Mouse (Mus musculus) heart, embryonic 11.5 days (tissue): ENCODE measurements around the gene Lrmp. TPM values are rescaled to one million over a fixed set of nuclear protein-coding genes. Genes with fewer than 3 reads are reported as not detected.
A peak's percentile ranks its signal among the peaks of the same experiment; 100 is the strongest.

Source experiments
- ATAC-seq: fragments of 200-750 bp; cut with Nextera tagmentation; replicated peaks from 2 replicates; pipeline ENCODE4 v1.8.0; 2017; ENCODE audit warnings: moderate library complexity; ENCODE audit not compliant: insufficient number of reproducible peaks, low FRiP score, low TSS enrichment
- H3K27ac ChIP-seq: fragments of 300-500 bp; sonication (generic); 2 replicates; pipeline ENCODE4 v1.5.1; 2014; ENCODE audit warnings: mild to moderate bottlenecking, low read depth, low read length
- H3K27me3 ChIP-seq: fragments of 300-500 bp; sonication (generic); 2 replicates; pipeline ENCODE4 v1.6.1; 2014; ENCODE audit warnings: mild to moderate bottlenecking, low read length, mixed read lengths; ENCODE audit not compliant: control insufficient read depth, insufficient read depth
- H3K36me3 ChIP-seq: fragments of 300-500 bp; sonication (generic); 2 replicates; pipeline ENCODE4 v1.6.1; 2014; ENCODE audit warnings: mild to moderate bottlenecking, low read length, moderate library complexity, mixed read lengths; ENCODE audit not compliant: control insufficient read depth, insufficient read depth
- H3K4me1 ChIP-seq: fragments of 300-500 bp; sonication (generic); 2 replicates; pipeline ENCODE4 v1.6.1; 2014; ENCODE audit warnings: low read length; ENCODE audit not compliant: control insufficient read depth, insufficient read depth
- H3K4me2 ChIP-seq: fragments of 300-500 bp; sonication (generic); 2 replicates; pipeline ENCODE4 v1.6.1; 2014; ENCODE audit warnings: mild to moderate bottlenecking, moderate library complexity
- H3K4me3 ChIP-seq: fragments of 300-500 bp; sonication (generic); 2 replicates; pipeline ENCODE4 v1.5.1; 2014; ENCODE audit warnings: low read depth, low read length
- H3K9ac ChIP-seq: fragments of 300-500 bp; sonication (generic); 2 replicates; pipeline ENCODE4 v1.6.1; 2014; ENCODE audit warnings: mild to moderate bottlenecking, low read depth, low read length, moderate library complexity
- H3K9me3 ChIP-seq: fragments of 300-500 bp; sonication (generic); replicated peaks from 2 replicates; pipeline ENCODE4 v1.6.1; 2016; ENCODE audit warnings: low read length; ENCODE audit not compliant: control insufficient read depth
- WGBS: fragments of 180-500 bp; shearing (Covaris S2); extraction: QIAGEN DNeasy Blood & Tissue Kit; methylation state at CpG from one replicate; pipeline ENCODE4 v1.1.7; 2014; ENCODE audit not compliant: insufficient replicate concordance; 5-methylcytosine and 5-hydroxymethylcytosine counted together
- polyA plus RNA-seq: library from polyadenylated mRNA; unstranded; fragments of >200 nt; fragmentation: Nextera tagmentation; extraction: Ambion mirVana; gene quantifications from 2 replicates; pipeline ENCODE4 v1.2.1, GENCODE M21; 2014

The Lrmp gene
- polyA plus RNA-seq, 1 experiment from 2014 or later, result 3.5 TPM

DNA sequence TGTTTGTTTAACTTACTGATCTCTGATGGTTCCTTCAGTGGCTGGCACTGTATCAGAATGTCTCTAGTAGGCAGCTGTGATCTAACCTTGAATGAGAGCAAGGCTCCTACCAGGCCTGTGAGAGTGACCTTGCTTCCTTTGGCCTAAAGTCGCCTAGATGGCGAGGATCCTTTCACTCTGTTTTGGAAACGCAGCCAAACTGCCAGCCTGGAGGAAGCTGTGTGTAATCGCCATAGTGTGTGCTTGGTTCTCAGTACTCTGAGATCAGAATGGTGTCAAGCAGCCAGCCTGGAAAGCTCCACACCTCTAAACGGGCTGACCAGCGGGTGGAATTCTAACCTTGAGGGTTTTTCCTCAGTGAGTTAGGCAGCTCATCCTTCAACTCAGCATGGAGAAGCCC is 2.6 kb upstream of the Lrmp start:
- H3K36me3 ChIP-seq, result no peaks in the 10 kb centered on the region
- no peaks in the 10 kb centered on the region for H3K27me3 ChIP-seq
- H3K27ac ChIP-seq, result no peak overlapping the region
- WGBS, result 48% methylated on average over 6 of the region's 6 CpGs
- no peak overlapping the region for H3K4me3 ChIP-seq
- H3K4me2 ChIP-seq, result no peak overlapping the region
- peaks cover 7% of the 10 kb centered on the region for H3K4me1 ChIP-seq
- 0 out of 2 replicates have a peak, but pooled peaks cover 2% of the 10 kb centered on the region for H3K9me3 ChIP-seq
- H3K9ac ChIP-seq, result no peak overlapping the region
- ATAC-seq, result no peak

GRCm38 (mm10) chr6:145114561-145114960 is 892 bp upstream of the Lrmp start:
- no peak overlapping the region for H3K27ac ChIP-seq
- ATAC-seq, result no peak
- 70% methylated on average over 2 of the region's 2 CpGs for WGBS
- no peak overlapping the region for H3K9ac ChIP-seq
- peaks cover 7% of the 10 kb centered on the region for H3K4me1 ChIP-seq
- no peak overlapping the region for H3K4me3 ChIP-seq
- H3K36me3 ChIP-seq, result no peaks in the 10 kb centered on the region
- no peaks in the 10 kb centered on the region for H3K27me3 ChIP-seq
- 0 out of 2 replicates have a peak, but pooled peaks cover 2% of the 10 kb centered on the region for H3K9me3 ChIP-seq
- no peak overlapping the region for H3K4me2 ChIP-seq

DNA sequence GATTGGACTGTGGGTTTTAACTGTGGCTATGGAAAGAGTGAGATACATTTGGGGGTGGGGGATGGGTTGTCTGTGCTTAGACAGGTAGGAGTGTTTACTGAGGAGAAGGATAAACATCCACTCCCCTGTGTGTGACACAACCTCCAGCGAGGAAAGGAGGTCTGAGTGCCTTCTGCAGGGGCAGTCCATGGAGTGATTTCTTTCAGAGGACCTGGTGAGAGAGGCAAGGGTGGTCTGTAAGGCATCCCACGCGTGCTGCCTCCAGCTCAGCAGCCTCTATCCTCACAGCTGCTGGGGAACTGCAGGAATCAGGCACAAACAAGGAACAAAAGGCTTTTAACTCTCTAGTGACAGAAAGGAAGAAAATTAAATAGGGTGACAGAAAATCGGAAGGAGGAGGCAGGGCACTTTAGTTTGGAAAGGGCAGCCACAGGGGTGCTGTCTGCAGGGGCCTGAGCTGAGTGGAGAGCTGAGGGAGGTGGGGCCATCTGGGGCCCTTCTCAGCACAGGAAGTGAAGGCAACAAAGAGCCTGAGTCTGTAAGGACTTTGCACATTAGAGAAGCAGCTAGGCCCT is 732 bp downstream of the Lrmp start:
- Histone ChIP-seq H3K4me2 (no peak overlapping the region), H3K36me3 (no peaks in the 10 kb centered on the region), H3K9me3 (no peaks in the 10 kb centered on the region), H3K27ac (no peak overlapping the region), H3K4me3 (no peak overlapping the region), H3K27me3 (no peaks in the 10 kb centered on the region), H3K4me1 (peaks cover 17% of the 10 kb centered on the region), H3K9ac (peak overlapping the region; percentile 58)
- ATAC-seq, result 0 out of 2 replicates have a peak, but pooled peaks have one; percentile 27
- WGBS, result 13% methylated on average over 4 of the region's 4 CpGs

DNA sequence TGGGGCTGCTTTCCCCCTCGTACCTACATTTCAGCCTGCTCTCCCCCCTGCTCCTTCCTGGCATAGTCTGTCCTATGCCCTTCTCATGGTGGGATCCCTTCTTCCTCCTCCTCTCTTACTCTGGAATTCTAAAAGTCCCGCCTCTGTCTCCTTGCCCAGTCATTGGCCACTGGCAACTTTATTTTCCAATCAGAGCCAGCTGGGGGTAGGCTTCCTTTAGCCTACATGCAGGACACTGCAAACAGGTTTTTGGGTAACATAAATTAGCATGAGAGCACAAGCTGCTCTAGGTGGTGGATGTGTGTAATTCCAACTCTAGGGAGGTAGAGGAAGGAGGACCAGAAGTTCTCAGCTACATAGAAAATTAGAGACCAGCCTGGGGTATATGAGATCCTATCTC is 4.6 kb downstream of the Lrmp start:
- H3K27me3 ChIP-seq, result no peaks in the 10 kb centered on the region
- no peaks in the 10 kb centered on the region for H3K9me3 ChIP-seq
- 58% methylated on average over 2 of the region's 2 CpGs for WGBS
- no peak overlapping the region for H3K9ac ChIP-seq
- H3K4me1 ChIP-seq, result peaks cover 37% of the 10 kb centered on the region
- no peak overlapping the region for H3K4me3 ChIP-seq
- ATAC-seq, result no peak
- H3K36me3 ChIP-seq, result no peaks in the 10 kb centered on the region
- no peak overlapping the region for H3K4me2 ChIP-seq
- H3K27ac ChIP-seq, result no peak overlapping the region

- Histone ChIP-seq H3K36me3 (no peaks in the 10 kb centered on the region), H3K27me3 (no peaks in the 10 kb centered on the region), H3K4me2 (peak overlapping the region; percentile 45), H3K9me3 (no peaks in the 10 kb centered on the region), H3K4me1 (peaks cover 40% of the 10 kb centered on the region), H3K4me3 (no peak overlapping the region), H3K27ac (no peak overlapping the region), H3K9ac (no peak overlapping the region; the same call in 1 of the 2 replicates)
- ATAC-seq, result peak; percentile 54; the same call in 1 of the 2 replicates
- 21% methylated on average over 18 of the region's 18 CpGs for WGBS
Measured at GRCm38 (mm10) chr6:145120787-145121589, 5.5 kb downstream of the Lrmp start.

DNA sequence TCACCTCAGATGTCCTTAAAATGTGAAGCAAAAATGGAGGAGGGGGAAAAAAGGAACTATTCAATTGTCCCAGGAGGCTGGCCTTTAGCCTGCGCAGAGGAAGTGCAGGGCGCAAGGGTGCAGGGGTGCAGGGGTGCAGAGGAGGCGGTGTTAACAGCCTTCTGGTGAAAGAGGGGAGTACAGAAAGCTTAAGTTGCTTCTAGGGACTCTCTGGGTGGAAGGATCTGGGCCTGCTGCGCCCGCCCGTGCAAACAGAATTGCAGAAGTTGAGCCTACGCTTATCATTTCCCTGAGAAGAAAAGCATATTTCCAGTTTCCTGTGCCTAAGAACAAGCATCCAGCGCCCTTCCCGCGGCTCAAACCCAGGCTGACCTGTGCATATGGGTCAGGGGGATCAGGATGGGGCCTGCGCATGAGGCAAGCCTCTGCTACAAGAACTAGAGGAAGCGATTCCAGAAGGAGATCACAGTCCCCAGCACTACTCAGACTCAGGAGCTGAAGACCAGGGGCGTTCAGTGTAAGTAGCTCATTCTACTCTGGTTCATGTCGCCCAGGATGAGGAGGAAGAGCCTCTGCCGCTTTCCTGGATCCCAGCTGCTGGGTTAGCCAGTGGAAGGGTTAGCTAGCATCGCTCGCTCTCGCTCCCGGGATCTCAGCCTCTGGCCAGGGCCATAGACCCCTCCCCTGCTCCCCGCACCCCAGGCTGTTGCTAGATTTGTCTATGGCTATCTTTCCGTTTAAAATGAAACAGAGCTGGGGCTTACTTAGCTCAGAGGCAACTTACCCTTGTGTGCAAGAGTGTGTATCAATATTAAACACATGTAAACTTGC is 6.4 kb downstream of the Lrmp start:
- ATAC-seq, result no peak
- 43% methylated on average over 21 of the region's 21 CpGs for WGBS
- Histone ChIP-seq H3K9ac (peak overlapping the region; percentile 23; the same call in 1 of the 2 replicates), H3K27me3 (no peaks in the 10 kb centered on the region), H3K27ac (no peak overlapping the region), H3K4me2 (no peak overlapping the region; the same call in 1 of the 2 replicates), H3K4me1 (peaks cover 35% of the 10 kb centered on the region), H3K4me3 (no peak overlapping the region), H3K9me3 (no peaks in the 10 kb centered on the region), H3K36me3 (no peaks in the 10 kb centered on the region)

DNA sequence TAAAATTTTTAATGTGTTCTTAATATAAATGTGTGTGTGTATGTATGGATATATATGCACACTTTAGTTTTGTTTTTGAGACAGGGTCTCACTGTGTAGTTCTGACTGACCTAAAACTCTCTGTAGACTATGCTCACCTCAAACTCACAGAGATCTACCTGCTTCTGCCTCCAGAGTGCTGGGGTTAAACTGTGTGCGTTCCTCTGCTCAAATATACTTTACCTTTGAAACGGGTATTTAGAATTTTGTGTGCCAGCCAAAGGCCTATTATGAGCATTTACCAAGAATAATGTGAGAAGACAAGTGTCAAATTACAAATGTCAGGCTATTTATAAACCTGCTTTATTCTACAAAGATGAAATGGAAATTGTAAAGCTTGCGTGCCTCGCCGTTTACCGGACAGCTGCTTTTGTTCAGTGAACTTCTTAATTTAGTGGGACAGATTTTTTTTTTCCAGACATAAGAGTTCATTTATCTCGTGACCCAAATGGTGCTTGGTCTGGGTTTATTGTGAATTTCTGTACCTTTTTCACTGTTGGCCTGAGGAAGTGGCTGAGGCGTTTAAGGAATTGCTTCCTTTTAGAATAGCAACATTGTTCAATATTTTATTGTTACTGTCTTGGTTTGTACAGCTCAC is 7.1 kb downstream of the Lrmp start:
- 73% methylated on average over 8 of the region's 8 CpGs for WGBS
- H3K9me3 ChIP-seq, result no peaks in the 10 kb centered on the region
- no peak overlapping the region; the same call in 1 of the 2 replicates for H3K4me2 ChIP-seq
- peaks cover 35% of the 10 kb centered on the region for H3K4me1 ChIP-seq
- no peak for ATAC-seq
- no peaks in the 10 kb centered on the region for H3K27me3 ChIP-seq
- H3K27ac ChIP-seq, result no peak overlapping the region
- no peak overlapping the region for H3K4me3 ChIP-seq
- H3K36me3 ChIP-seq, result no peaks in the 10 kb centered on the region
- no peak overlapping the region for H3K9ac ChIP-seq
